Mouse (Mus musculus): ENCODE data around the gene Tbx15. TPM values are rescaled to one million over a fixed set of nuclear protein-coding genes. Genes with fewer than 3 reads are reported as not detected.

The Tbx15 gene
- under 1 TPM; 0.80 to 0.91 TPM for total RNA-seq (2021)
- long read RNA-seq, partial matches to known transcripts, result 0 of 1 reads
- long read RNA-seq, other reads (novel, unspliced or antisense), result 1 of 1 reads

GRCm38 (mm10) chr3:99240213-99240720 is at the start of gene Tbx15:
Tbx15 (plus strand) TSS chr3:99240381.
- DNase-seq (ENCODE audit: low spot score in 2 of 2), result no peak

- no peak for DNase-seq (ENCODE audit: low spot score in 2 of 2)
These were observed 46.6 kb upstream of the Tbx15 start for GRCm38 (mm10) chr3:99193576-99193975.

GRCm38 (mm10) chr3:99203331-99203730 is 36.9 kb upstream of the Tbx15 start:
- no peak for DNase-seq (ENCODE audit: low spot score in 2 of 2)

DNA sequence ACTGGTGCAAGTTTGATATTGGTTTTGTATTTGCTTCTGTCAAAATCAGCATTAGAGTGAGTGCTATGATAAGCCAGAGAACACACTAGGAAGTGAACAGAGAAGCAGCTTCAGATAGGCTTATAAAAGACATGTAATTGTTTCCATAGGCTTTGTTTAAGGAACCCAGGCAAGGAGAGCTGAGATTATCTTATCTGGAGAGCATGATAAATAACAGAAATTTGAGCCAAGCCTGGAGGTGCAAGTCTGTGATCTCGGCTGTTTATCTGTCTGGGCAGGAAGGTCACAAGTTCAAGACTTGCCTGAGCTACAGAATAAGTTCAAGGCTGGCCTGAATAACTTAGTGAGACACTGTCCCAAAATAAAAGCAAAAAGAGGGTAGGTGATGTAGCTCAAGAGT is 31.8 kb upstream of the Tbx15 start:
- no peak for DNase-seq (ENCODE audit: low spot score in 2 of 2)

DNA sequence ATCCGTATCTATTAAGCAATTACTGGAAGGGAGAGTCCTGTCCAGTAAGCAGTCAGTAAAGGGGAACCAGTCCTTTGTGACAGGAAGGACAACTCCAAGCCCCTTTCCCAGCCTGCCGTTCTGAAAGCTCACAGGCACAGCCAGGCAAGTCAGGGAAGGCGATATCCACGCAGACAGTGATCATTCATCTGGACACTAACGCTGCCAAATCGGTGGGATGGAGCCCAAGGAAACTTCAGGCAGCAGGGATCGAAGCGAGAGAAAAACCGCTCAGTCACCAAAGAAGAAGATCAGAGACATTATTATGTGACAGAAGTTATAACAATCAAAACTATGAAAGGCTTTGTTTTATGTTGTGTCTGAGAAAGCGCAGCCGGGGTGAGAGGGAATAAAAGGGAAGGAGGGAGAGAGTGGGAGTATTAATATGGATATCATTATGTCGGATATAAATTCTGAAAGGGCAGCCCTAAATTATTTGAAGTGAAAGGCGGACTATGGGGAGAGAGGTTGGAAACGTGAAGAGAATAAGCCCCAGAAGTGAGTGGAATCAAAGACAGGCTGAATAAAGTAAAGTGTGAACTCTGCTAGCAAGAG is 29.0 kb upstream of the Tbx15 start:
- no peak for DNase-seq (ENCODE audit: low spot score in 2 of 2)

- no peak for DNase-seq (ENCODE audit: low spot score in 2 of 2)
These were observed 12.4 kb upstream of the Tbx15 start for GRCm38 (mm10) chr3:99227807-99228206.

- peak; percentile 67 to 68 for DNase-seq (ENCODE audit: low spot score in 2 of 2)
These were observed 6.5 kb upstream of the Tbx15 start for GRCm38 (mm10) chr3:99233393-99234318.

DNA sequence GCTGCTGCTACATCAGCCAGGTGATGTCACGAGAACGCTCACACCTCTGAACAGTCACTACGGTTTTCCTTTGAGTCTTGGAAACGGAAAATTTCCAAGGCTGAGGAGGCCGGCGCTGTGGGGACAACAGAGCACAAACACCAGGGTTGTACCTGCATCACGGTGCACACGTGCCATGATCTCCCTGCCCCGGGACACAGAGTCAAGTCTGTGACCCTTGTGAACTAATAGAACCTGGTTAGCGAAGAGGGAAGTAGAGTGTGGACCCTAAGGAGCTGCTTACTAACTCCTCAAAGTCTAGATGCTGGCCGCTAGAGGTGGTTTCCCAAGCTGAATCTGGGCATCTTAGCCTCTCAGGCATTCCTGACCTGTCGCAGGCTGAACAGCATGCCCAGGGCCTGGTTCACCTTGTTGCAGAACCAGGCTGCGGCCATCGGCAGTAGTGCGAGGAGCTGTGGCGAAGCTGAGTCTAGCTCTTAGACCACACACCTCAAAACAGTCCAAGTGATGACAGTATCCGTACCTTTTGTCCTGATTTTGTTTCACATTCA is 5.8 kb upstream of the Tbx15 start:
- DNase-seq (ENCODE audit: low spot score in 2 of 2), result no peak

GRCm38 (mm10) chr3:99235116-99235803 is 4.9 kb upstream of the Tbx15 start:
- no peak for DNase-seq (ENCODE audit: low spot score in 2 of 2)

DNA sequence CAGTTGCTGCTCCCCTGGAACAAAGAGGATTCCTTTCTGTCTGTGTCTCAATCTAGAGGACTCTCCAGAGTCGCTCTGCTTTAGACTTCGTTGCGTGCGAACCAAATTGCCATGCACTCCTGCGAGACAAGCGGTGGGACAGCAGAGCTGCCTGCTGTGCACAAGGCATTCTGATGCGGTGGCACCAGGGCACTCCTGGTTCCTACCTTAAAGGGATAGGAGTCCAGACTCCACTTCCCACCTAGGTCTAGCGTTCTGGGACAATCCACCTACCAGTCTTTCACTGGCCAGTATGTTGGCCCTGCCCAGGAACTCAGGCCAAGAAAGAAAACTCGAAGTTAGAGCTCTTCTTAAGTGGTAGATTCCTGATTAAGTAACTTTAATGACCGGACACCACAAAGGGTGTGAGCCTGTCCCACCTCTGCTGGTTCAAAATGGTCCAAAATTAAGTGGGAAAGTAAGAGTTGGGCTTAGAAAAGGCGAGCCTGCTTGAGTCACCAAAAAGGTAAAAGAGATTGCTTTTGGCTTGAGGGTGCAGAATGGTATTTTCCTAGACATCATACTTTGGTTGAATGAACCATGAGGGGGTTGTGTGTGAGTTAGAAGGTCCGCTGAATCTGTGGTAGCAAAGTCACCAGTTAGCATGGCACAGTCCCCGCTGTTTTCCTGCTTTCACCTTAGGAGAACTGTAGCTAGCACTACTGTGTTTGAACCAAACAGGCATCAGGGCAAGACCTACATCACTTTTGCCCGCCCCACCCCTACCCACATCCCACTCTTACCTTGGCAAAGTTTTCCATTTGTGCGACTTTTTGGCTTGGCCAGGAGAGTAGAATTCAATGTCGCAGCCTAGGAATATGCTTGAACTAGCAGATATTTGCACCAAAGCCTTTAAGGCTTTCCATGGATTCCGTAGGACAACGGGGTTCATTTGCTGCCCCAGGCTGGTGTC is 4.1 kb upstream of the Tbx15 start:
- no peak for DNase-seq (ENCODE audit: low spot score in 2 of 2)

GRCm38 (mm10) chr3:99238691-99239090 is 1.5 kb upstream of the Tbx15 start:
- DNase-seq (ENCODE audit: low spot score in 2 of 2), result no peak

DNA sequence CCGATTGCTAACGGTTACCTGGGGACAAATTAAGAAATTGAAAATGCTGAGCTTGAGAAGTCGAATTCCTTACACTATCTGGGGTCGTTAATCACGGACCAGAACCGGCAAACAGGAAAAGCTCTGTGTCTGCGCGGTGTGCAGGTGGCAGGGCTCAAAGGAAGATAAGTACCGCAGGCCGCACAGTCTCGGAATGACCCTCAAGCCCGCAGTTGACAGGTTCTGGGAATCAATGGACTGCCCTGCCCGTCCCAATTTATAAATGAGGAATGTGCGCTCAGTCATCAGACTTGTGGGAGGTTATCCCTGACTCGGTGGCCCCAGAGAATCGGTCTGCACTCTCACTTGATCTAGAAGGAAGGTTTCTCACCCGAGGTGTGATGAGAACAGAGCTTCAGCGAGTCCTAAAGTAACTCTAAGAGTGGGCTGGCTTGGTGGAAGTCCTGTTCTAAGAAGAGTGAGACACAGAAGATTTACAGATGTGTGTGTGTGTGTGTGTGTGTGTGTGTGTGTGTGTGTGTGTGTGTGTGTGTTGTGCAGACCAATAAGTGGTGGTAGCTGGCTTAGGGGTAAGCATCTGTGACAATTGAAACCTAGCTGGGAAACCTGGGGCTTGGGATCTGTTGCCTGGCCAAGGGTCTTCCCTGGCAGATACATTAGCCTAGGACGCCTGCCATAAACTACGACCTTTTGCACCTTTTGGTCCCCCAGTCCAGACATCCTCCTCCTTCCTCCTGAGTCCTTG is 708 bp upstream of the Tbx15 start:
- DNase-seq (ENCODE audit: low spot score in 2 of 2), result no peak

DNA sequence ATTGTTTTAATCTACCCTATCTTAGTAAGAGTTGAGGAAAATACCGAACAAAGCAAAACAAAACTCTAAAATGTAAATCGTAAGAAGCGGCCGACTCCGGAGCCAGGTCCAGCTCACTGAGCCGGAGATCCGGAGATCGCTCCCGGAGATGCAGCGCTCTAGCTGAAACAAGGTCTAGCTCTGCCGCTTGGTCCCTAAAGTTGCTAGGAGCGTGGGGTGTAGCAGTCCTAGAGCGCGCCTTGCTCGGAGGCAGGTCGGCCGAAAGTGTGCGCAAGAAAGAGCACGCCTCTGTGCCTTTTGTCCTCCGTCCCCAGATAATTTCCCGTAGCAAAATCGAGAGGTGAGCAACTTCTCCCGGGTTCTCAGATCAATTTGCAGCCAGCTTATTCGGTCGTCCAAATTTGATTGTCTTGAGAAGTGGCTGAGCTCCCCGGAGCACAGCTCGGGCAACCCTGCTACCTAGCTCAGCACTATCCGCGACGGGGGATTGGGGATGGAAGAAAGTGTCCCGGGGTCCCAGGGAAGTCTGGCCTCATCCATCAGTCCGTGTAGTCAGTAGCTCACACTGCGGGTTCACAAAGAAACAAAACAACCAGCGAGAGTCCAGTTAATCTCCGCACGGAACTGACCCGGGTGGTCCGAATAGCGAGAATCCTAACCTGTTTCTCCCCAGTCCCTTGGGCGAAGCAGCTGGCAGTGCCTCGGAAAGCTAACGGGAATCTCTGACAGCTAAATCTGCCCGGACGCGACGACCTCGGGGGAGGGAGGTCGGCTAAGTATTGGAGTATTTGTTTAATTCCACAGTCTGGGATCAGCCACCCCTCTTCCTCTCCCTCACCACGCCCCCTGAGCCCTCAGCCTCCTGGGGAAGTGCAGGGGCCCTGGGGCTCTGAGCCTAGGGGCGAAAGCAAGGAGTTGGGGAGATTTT is 894 bp downstream of the Tbx15 start:
- no peak for DNase-seq (ENCODE audit: low spot score in 2 of 2)

- no peak for DNase-seq (ENCODE audit: low spot score in 2 of 2)
These were observed 2.3 kb downstream of the Tbx15 start for GRCm38 (mm10) chr3:99242481-99242880.

- no peak for DNase-seq (ENCODE audit: low spot score in 2 of 2)
These were observed 5.2 kb downstream of the Tbx15 start for GRCm38 (mm10) chr3:99245341-99245740.

DNA sequence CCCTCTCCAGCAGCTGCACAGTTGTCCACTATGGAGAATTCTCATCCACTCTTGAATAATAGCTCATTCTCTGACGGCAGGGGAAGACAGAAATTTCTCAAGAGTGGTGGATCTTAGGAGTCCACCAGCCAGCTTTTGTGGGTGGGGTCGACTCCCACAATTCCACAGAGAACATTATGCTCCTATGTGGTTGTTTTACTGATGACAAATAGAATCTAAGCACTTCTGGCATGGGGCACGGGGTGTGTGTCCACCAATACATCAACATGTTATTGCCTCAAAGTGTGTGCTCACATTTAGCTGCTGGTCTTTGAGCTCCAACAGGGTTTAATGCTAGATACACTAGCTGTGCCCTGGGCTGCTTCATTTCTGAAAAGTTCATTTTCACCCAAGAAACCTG is 6.4 kb downstream of the Tbx15 start:
- no peak for DNase-seq (ENCODE audit: low spot score in 2 of 2)

GRCm38 (mm10) chr3:99247586-99247985 is 7.4 kb downstream of the Tbx15 start:
- DNase-seq (ENCODE audit: low spot score in 2 of 2), result no peak
